Mouse (Mus musculus) CH12.LX (cell line): Measurements from ENCODE around the gene Jdp2. TPM values are rescaled to one million over a fixed set of nuclear protein-coding genes. Genes with fewer than 3 reads are reported as not detected.

ENCODE experiments used
- DNase-seq: peaks from one replicate; pipeline ENCODE4 v3.0.0-alpha.2; 2013; ENCODE audit errors: extremely low read depth
- H3K27ac ChIP-seq: 2 replicates; pipeline ENCODE4 v1.5.1; 2012; ENCODE audit warnings: low read depth, mild to moderate bottlenecking, control low read depth, moderate library complexity; ENCODE audit not compliant: insufficient read depth
- H3K27me3 ChIP-seq: replicated peaks from 2 replicates; pipeline ENCODE3; 2012; ENCODE audit warnings: inconsistent platforms
- H3K36me3 ChIP-seq, 2 experiments: replicated peaks in 1 of 2; 2 replicates each; pipeline versions ENCODE3 to v1.6.1; 2012; ENCODE audit warnings: inconsistent platforms in 1 of 2, low read length in 1 of 2, mild to moderate bottlenecking in 1 of 2, mixed read lengths in 1 of 2, moderate library complexity in 1 of 2; ENCODE audit not compliant: control insufficient read depth in 1 of 2, insufficient read depth in 1 of 2
- H3K4me1 ChIP-seq, 2 experiments: 2 replicates each; pipeline ENCODE4 v1.6.1; 2012; ENCODE audit warnings: inconsistent platforms in 1 of 2, moderate library complexity in 1 of 2; ENCODE audit not compliant: insufficient read depth in 2 of 2, control insufficient read depth in 1 of 2
- H3K4me2 ChIP-seq: 2 replicates; pipeline ENCODE4 v1.6.1; 2012; ENCODE audit warnings: low read depth, mild to moderate bottlenecking, control low read depth; ENCODE audit not compliant: poor library complexity, insufficient read depth, severe bottlenecking
- H3K4me3 ChIP-seq, 3 experiments: fragments of 150-350 bp in 1 of 3; sonication (generic) in 1 of 3; replicated peaks in 1 of 3; 2 replicates each; pipeline versions ENCODE3 to v1.5.1; 2011 to 2012; ENCODE audit warnings: low read depth in 2 of 3, low read length in 2 of 3, mild to moderate bottlenecking in 2 of 3, moderate library complexity in 2 of 3, control low read depth in 1 of 3, improper control_type of control experiment in 1 of 3, inconsistent platforms in 1 of 3, mixed read lengths in 1 of 3; ENCODE audit not compliant: poor library complexity in 1 of 3
- H3K79me2 ChIP-seq: replicated peaks from 2 replicates; pipeline ENCODE4 v1.6.1; 2012; ENCODE audit warnings: mild to moderate bottlenecking, moderate library complexity; ENCODE audit not compliant: control insufficient read depth, poor library complexity, insufficient read depth, severe bottlenecking; ENCODE audit errors: extremely low read depth
- H3K9ac ChIP-seq: 2 replicates; pipeline ENCODE4 v1.6.1; 2012; ENCODE audit warnings: low read depth, mild to moderate bottlenecking, control low read depth, moderate library complexity; ENCODE audit not compliant: insufficient read depth
- H3K9me3 ChIP-seq: replicated peaks from 2 replicates; pipeline ENCODE3; 2012; ENCODE audit warnings: low read length, inconsistent platforms, mixed read lengths
- BHLHE40 ChIP-seq: IDR thresholded peaks from 2 replicates; pipeline ENCODE4 v1.6.1; 2011; ENCODE audit warnings: mild to moderate bottlenecking, low read depth, low read length, improper control_type of control experiment
- CHD1 ChIP-seq: IDR thresholded peaks from 2 replicates; pipeline ENCODE4 v1.6.1; 2012; ENCODE audit warnings: low read depth, low read length, improper control_type of control experiment, inconsistent platforms
- CTCF ChIP-seq, 2 experiments: IDR thresholded peaks in 1 of 2; conservative IDR thresholded peaks in 1 of 2; 2 replicates each; pipeline ENCODE4 v1.5.1; 2011 to 2012; ENCODE audit warnings: low read depth in 2 of 2, low read length in 2 of 2, improper control_type of control experiment in 1 of 2, inconsistent platforms in 1 of 2, mild to moderate bottlenecking in 1 of 2, moderate library complexity in 1 of 2
- NELFE ChIP-seq: IDR thresholded peaks from 2 replicates; pipeline ENCODE4 v1.6.1; 2011; ENCODE audit warnings: low read depth, low read length, improper control_type of control experiment
- POLR2A ChIP-seq: IDR thresholded peaks from 2 replicates; pipeline ENCODE4 v1.6.1; 2011; ENCODE audit warnings: low read depth, mild to moderate bottlenecking, improper control_type of control experiment, low read length
- RCOR1 ChIP-seq: conservative IDR thresholded peaks from 2 replicates; pipeline ENCODE4 v1.6.1; 2012; ENCODE audit warnings: low read depth, mild to moderate bottlenecking, inconsistent platforms, low read length, improper control_type of control experiment
- SIN3A ChIP-seq: IDR thresholded peaks from 2 replicates; pipeline ENCODE4 v1.6.1; 2012; ENCODE audit warnings: low read length, improper control_type of control experiment, inconsistent platforms
- SMC3 ChIP-seq: IDR thresholded peaks from 2 replicates; pipeline ENCODE4 v1.6.1; 2011; ENCODE audit warnings: low read depth, low read length, improper control_type of control experiment
- dilution Hi-C: fragments of 300-500 bp; cut with MboI; formaldehyde crosslinking; loops from 2 replicates; pipeline ENCODE4 v1.14.3; 2020; ENCODE audit warnings: low sequenced_read_pairs; ENCODE audit not compliant: extremely low pct_unique_long_range_greater_than_20kb, extremely low pct_ligation_motif_present
- in situ Hi-C: fragments of 300-500 bp; cut with MboI; formaldehyde crosslinking; loops from 3 replicates; pipeline ENCODE4 v1.14.3; 2019; ENCODE audit warnings: low sequenced_read_pairs, low pct_ligation_motif_present, low pct_unique_long_range_greater_than_20kb, mixed read lengths
- polyA plus RNA-seq: library from polyadenylated mRNA; unstranded; fragments of >175 nt; gene quantifications from 2 replicates; pipeline ENCODE4 v1.2.1, GENCODE M21; 2012; ENCODE audit warnings: low read depth; ENCODE audit not compliant: insufficient read length
- total RNA-seq, 2 experiments: library from RNA; depleted of rRNA; stranded (reverse); fragments of 300-350 nt in 1 of 2; fragments of >200 nt in 1 of 2; gene quantifications; 2 replicates each; pipeline ENCODE4 v1.2.3; 2012 to 2014

Jdp2 gene
- total and polyA plus RNA-seq, 3 experiments: 64.7 to 104 (median 86.5) TPM

- TF ChIP-seq CHD1: no peak
- no peak for TF ChIP-seq NELFE
- no peak for TF ChIP-seq SIN3A
- no peak for TF ChIP-seq POLR2A
- TF ChIP-seq RCOR1: 0 out of 2 replicates have a peak, but pooled peaks have one; percentile 19
Observed at GRCm38 (mm10) chr12:85679808-85680207, 81.0 kb downstream of the Jdp2 start (continued).

- H3K4me1 ChIP-seq: peaks cover 22 to 57% of the 10 kb centered on the region in 2 experiments
- DNase-seq: no peak
- no peak overlapping the region for H3K4me2 ChIP-seq
- dilution Hi-C loops: no loop called here
- H3K27me3 ChIP-seq: no peaks in the 10 kb centered on the region
- in situ Hi-C loops: no loop called here
- H3K27ac ChIP-seq: no peak overlapping the region
- H3K4me3 ChIP-seq: no peak overlapping the region
- H3K79me2 ChIP-seq: peaks cover 7% of the 10 kb centered on the region
- no peak overlapping the region for H3K9ac ChIP-seq
- H3K36me3 ChIP-seq: no peaks in the 10 kb centered on the region
- peaks cover 7% of the 10 kb centered on the region for H3K9me3 ChIP-seq
- peak; percentile 18; the same call in 1 of the 2 replicates for TF ChIP-seq SMC3
- TF ChIP-seq CTCF (conservative IDR thresholded peaks at IDR 0.05 in 1 of 2, IDR thresholded peaks at IDR 0.05 in 1 of 2; ENCODE audit: low read depth in 2 of 2, low read length in 2 of 2): peak; percentile 12 to 45; a peak in 2 of 4 replicates
- TF ChIP-seq BHLHE40: no peak
Observed at GRCm38 (mm10) chr12:85682328-85682727, 83.5 kb downstream of the Jdp2 start.

GRCm38 (mm10) chr12:85684411-85685275 lies 85.8 kb downstream of the Jdp2 start:
- Histone ChIP-seq H3K27ac (no peak overlapping the region), H3K36me3 (peaks cover 12 to 15% of the 10 kb centered on the region in 2 experiments), H3K4me2 (no peak overlapping the region), H3K9ac (no peak overlapping the region), H3K27me3 (no peaks in the 10 kb centered on the region), H3K4me1 (peaks cover 27 to 60% of the 10 kb centered on the region in 2 experiments), H3K79me2 (peaks cover 30% of the 10 kb centered on the region), H3K4me3 (no peak overlapping the region), H3K9me3 (peaks cover 2% of the 10 kb centered on the region)
- no peak for TF ChIP-seq CTCF (conservative IDR thresholded peaks at IDR 0.05 in 1 of 2, IDR thresholded peaks at IDR 0.05 in 1 of 2; ENCODE audit: low read depth in 2 of 2, low read length in 2 of 2)
- dilution Hi-C loops (no loop called here), in situ Hi-C loops (loop anchor here (5.0 kb wide), 2 partner anchors 43 to 138 kb away; partner anchors contain the start of genes Erg28 and Ttll5)
- DNase-seq: no peak
